Mouse (Mus musculus) G1E (cell line): ENCODE data around the gene Arfgap2. TPM values are rescaled to one million over a fixed set of nuclear protein-coding genes. Genes with fewer than 3 reads are reported as not detected.

Source experiments
- ATAC-seq: 2 replicates; pipeline ENCODE4 v1.8.0; 2016; ENCODE audit warnings: mild to moderate bottlenecking; ENCODE audit not compliant: insufficient number of reproducible peaks, poor library complexity, low FRiP score, severe bottlenecking; ENCODE audit errors: extremely low read depth
- DNase-seq: peaks from one replicate; pipeline ENCODE4 v3.0.0; 2012; ENCODE audit warnings: low spot score
- H3K27me3 ChIP-seq: 2 replicates; pipeline ENCODE4 v1.6.1; 2012; ENCODE audit warnings: mild to moderate bottlenecking, low read length, inconsistent platforms; ENCODE audit not compliant: insufficient read depth
- H3K36me3 ChIP-seq: replicated peaks from 2 replicates; pipeline ENCODE3; 2012; ENCODE audit warnings: mild to moderate bottlenecking, inconsistent platforms
- H3K4me1 ChIP-seq: 2 replicates; pipeline ENCODE4 v1.6.1; 2012; ENCODE audit warnings: low read depth, low read length, inconsistent platforms, mixed read lengths; ENCODE audit not compliant: insufficient read depth
- H3K4me3 ChIP-seq: 2 replicates; pipeline ENCODE4 v1.5.1; 2012; ENCODE audit warnings: low read depth, mild to moderate bottlenecking, inconsistent platforms, low read length, moderate library complexity, mixed read lengths
- H3K9me3 ChIP-seq: replicated peaks from 2 replicates; pipeline ENCODE4 v1.6.1; 2012; ENCODE audit warnings: inconsistent platforms
- CTCF ChIP-seq: IDR thresholded peaks from 2 replicates; pipeline ENCODE4 v1.5.1; 2012; ENCODE audit warnings: low read depth, low read length, inconsistent platforms, mixed read lengths
- GATA1 ChIP-seq: IDR thresholded peaks from 2 replicates; pipeline ENCODE4 v1.6.1; 2012; ENCODE audit warnings: borderline replicate concordance, low read length, inconsistent platforms, mixed read lengths
- GATA2 ChIP-seq: IDR thresholded peaks from 2 replicates; pipeline ENCODE4 v1.6.1; 2012; ENCODE audit warnings: low read depth, low read length, inconsistent platforms, borderline replicate concordance
- POLR2AphosphoS5 ChIP-seq: IDR thresholded peaks from 2 replicates; pipeline ENCODE4 v1.6.1; 2012; ENCODE audit warnings: low read depth, low read length, inconsistent platforms; ENCODE audit not compliant: insufficient replicate concordance
- TAL1 ChIP-seq: conservative IDR thresholded peaks from 2 replicates; pipeline ENCODE4 v1.6.1; 2012; ENCODE audit warnings: low read depth, low read length, inconsistent platforms, mixed read lengths
- polyA plus RNA-seq: library from polyadenylated mRNA; stranded (reverse); fragments of >175 nt; gene quantifications from 2 replicates; pipeline ENCODE4 v1.2.3, GENCODE M21; 2012
- total RNA-seq, 2 experiments: library from RNA; stranded (forward) in 1 of 2; stranded (reverse) in 1 of 2; fragments of 200-1000 nt in 1 of 2; fragments of >200 nt in 1 of 2; fragmentation: Nextera tagmentation in 1 of 2; gene quantifications; 2 replicates each; pipeline ENCODE4 v1.2.3; 2014 to 2017

Arfgap2 gene
- total and polyA plus RNA-seq, 3 experiments = 42.1 to 53.0 (median 48.5) TPM

GRCm38 (mm10) chr2:91301836-91302235 lies 37.1 kb downstream of the Arfgap2 start:
- peaks cover 4% of the 10 kb centered on the region; the same call in 1 of the 2 replicates for H3K4me1 ChIP-seq
- H3K36me3 ChIP-seq = no peaks in the 10 kb centered on the region
- TF ChIP-seq POLR2AphosphoS5 (no peak), TAL1 (no peak), GATA2 (no peak), GATA1 (no peak), CTCF (no peak)
- DNase-seq = no peak
- H3K9me3 ChIP-seq = no peaks in the 10 kb centered on the region
- H3K27me3 ChIP-seq = peaks cover 20% of the 10 kb centered on the region
- ATAC-seq = no peak
- H3K4me3 ChIP-seq = no peak overlapping the region

- DNase-seq = no peak
- Histone ChIP-seq H3K27me3 (peaks cover 25% of the 10 kb centered on the region), H3K36me3 (no peaks in the 10 kb centered on the region), H3K4me3 (no peak overlapping the region), H3K9me3 (no peaks in the 10 kb centered on the region), H3K4me1 (peaks cover 4% of the 10 kb centered on the region; the same call in 1 of the 2 replicates)
- no peak for TF ChIP-seq POLR2AphosphoS5
- no peak for TF ChIP-seq GATA2
- no peak for TF ChIP-seq GATA1
- no peak for TF ChIP-seq CTCF
- ATAC-seq = no peak
These were observed 38.1 kb downstream of the Arfgap2 start for GRCm38 (mm10) chr2:91302845-91303244.

- TF ChIP-seq GATA1 (no peak), POLR2AphosphoS5 (no peak), TAL1 (no peak), CTCF (no peak)
- no peaks in the 10 kb centered on the region for H3K36me3 ChIP-seq
These were observed 41.2 kb downstream of the Arfgap2 start for GRCm38 (mm10) chr2:91305926-91306325.

GRCm38 (mm10) chr2:91306589-91306988 lies 41.8 kb downstream of the Arfgap2 start:
- Histone ChIP-seq H3K4me3 (no peak overlapping the region), H3K27me3 (peaks cover 26% of the 10 kb centered on the region), H3K4me1 (peaks cover 4% of the 10 kb centered on the region; the same call in 1 of the 2 replicates), H3K36me3 (no peaks in the 10 kb centered on the region), H3K9me3 (no peaks in the 10 kb centered on the region)
- ATAC-seq = no peak
- no peak for DNase-seq
- TF ChIP-seq GATA2 (no peak), TAL1 (no peak), GATA1 (no peak), POLR2AphosphoS5 (no peak), CTCF (no peak)

More at GRCm38 (mm10) chr2:91305926-91306325, 41.2 kb downstream of the Arfgap2 start:
- no peak for ATAC-seq
- Histone ChIP-seq H3K4me1 (peaks cover 4% of the 10 kb centered on the region; the same call in 1 of the 2 replicates), H3K4me3 (no peak overlapping the region), H3K9me3 (no peaks in the 10 kb centered on the region), H3K27me3 (peaks cover 26% of the 10 kb centered on the region)
- no peak for DNase-seq

GRCm38 (mm10) chr2:91308680-91309079 lies 43.9 kb downstream of the Arfgap2 start:
- no peaks in the 10 kb centered on the region for H3K36me3 ChIP-seq
- no peak for DNase-seq
- H3K9me3 ChIP-seq = no peaks in the 10 kb centered on the region
- ATAC-seq = no peak
- no peaks in the 10 kb centered on the region for H3K4me1 ChIP-seq
- H3K4me3 ChIP-seq = no peak overlapping the region
- peaks cover 39% of the 10 kb centered on the region for H3K27me3 ChIP-seq
- no peak for TF ChIP-seq POLR2AphosphoS5
- no peak for TF ChIP-seq GATA2
- no peak for TF ChIP-seq CTCF
- no peak for TF ChIP-seq GATA1
- no peak for TF ChIP-seq TAL1

- Histone ChIP-seq H3K36me3 (no peaks in the 10 kb centered on the region), H3K27me3 (peaks cover 38% of the 10 kb centered on the region), H3K4me1 (no peaks in the 10 kb centered on the region), H3K9me3 (no peaks in the 10 kb centered on the region), H3K4me3 (no peak overlapping the region)
- ATAC-seq = no peak
- DNase-seq = no peak
- TF ChIP-seq POLR2AphosphoS5 (no peak), GATA2 (no peak), TAL1 (no peak), CTCF (no peak), GATA1 (no peak)
These were observed 44.8 kb downstream of the Arfgap2 start for GRCm38 (mm10) chr2:91309546-91309945.

GRCm38 (mm10) chr2:91312578-91313311 lies 48.0 kb downstream of the Arfgap2 start:
- H3K27me3 ChIP-seq = peaks cover 21% of the 10 kb centered on the region
- H3K4me1 ChIP-seq = no peaks in the 10 kb centered on the region
- no peaks in the 10 kb centered on the region for H3K9me3 ChIP-seq
- H3K36me3 ChIP-seq = no peaks in the 10 kb centered on the region
- DNase-seq (no peak), ATAC-seq (no peak)
- H3K4me3 ChIP-seq = no peak overlapping the region
- no peak for TF ChIP-seq GATA1
- no peak for TF ChIP-seq CTCF
